Mouse (Mus musculus) adrenal gland (tissue): ENCODE data around the gene Tshz2.
"Not testable (repeated sequence)": the region's sequence is repeated elsewhere in the genome, so short reads cannot be mapped to it uniquely, and the experiment has no call there.

Experiments
- intact Hi-C: fragments of 180-260 bp; cut with DNase I; formaldehyde crosslinking; loops from one replicate; pipeline ENCODE4 v1.15.1; 2025
- long read RNA-seq, 2 experiments: library from polyadenylated mRNA; unstranded; transcript quantifications; one replicate each; pipeline ENCODE4 v2.0.0; 2020; ENCODE audit warnings: borderline replicate concordance in 1 of 2; ENCODE audit not compliant: insufficient replicate concordance in 1 of 2

Tshz2 gene
- long read RNA-seq, experiment 1, partial matches to known transcripts: 0 of 10 reads
- long read RNA-seq, experiment 1, other reads (novel, unspliced or antisense): 8 of 10 reads
- long read RNA-seq, experiment 2, partial matches to known transcripts: 0 of 33 reads
- long read RNA-seq, experiment 2, other reads (novel, unspliced or antisense): 30 of 33 reads

- intact Hi-C loops: no loop called here
These were observed at the start of gene Tshz2 for GRCm38 (mm10) chr2:169632338-169633151. Gene Tshz2, plus strand, starts transcription at chr2:169633013.

GRCm38 (mm10) chr2:169583476-169583875 is 49.3 kb upstream of the Tshz2 start:
- intact Hi-C loops: no loop called here

- intact Hi-C loops: no loop called here
These were observed 47.9 kb upstream of the Tshz2 start for GRCm38 (mm10) chr2:169584745-169585456.

GRCm38 (mm10) chr2:169585631-169586285 is 47.1 kb upstream of the Tshz2 start:
- intact Hi-C loops: no loop called here

- intact Hi-C loops: no loop called here
These were observed 46.1 kb upstream of the Tshz2 start for GRCm38 (mm10) chr2:169586688-169587087.

GRCm38 (mm10) chr2:169587645-169588044 is 45.2 kb upstream of the Tshz2 start, which contains the start of gene Gm11011:
Gene Gm11011, minus strand, starts transcription at chr2:169587745.
- intact Hi-C loops: not testable (repeated sequence)

- intact Hi-C loops: no loop called here
These were observed 43.1 kb upstream of the Tshz2 start for GRCm38 (mm10) chr2:169589697-169590096.

GRCm38 (mm10) chr2:169590412-169590811 is 42.4 kb upstream of the Tshz2 start:
- intact Hi-C loops: no loop called here

- intact Hi-C loops: no loop called here
These were observed 39.1 kb upstream of the Tshz2 start for GRCm38 (mm10) chr2:169593742-169594141.

GRCm38 (mm10) chr2:169597357-169597756 is 35.5 kb upstream of the Tshz2 start:
- intact Hi-C loops: no loop called here

GRCm38 (mm10) chr2:169597971-169598370 is 34.8 kb upstream of the Tshz2 start:
- intact Hi-C loops: no loop called here

- intact Hi-C loops: no loop called here
These were observed 33.2 kb upstream of the Tshz2 start for GRCm38 (mm10) chr2:169599591-169599990.

GRCm38 (mm10) chr2:169600163-169600562 is 32.6 kb upstream of the Tshz2 start:
- intact Hi-C loops: no loop called here

- intact Hi-C loops: no loop called here
These were observed 25.7 kb upstream of the Tshz2 start for GRCm38 (mm10) chr2:169606901-169607678.

- intact Hi-C loops: no loop called here
These were observed 25.0 kb upstream of the Tshz2 start for GRCm38 (mm10) chr2:169607787-169608186.

- intact Hi-C loops: no loop called here
These were observed 22.9 kb upstream of the Tshz2 start for GRCm38 (mm10) chr2:169609956-169610355.

GRCm38 (mm10) chr2:169610882-169611281 is 21.9 kb upstream of the Tshz2 start:
- intact Hi-C loops: no loop called here

GRCm38 (mm10) chr2:169611557-169611956 is 21.3 kb upstream of the Tshz2 start:
- intact Hi-C loops: no loop called here

- intact Hi-C loops: no loop called here
These were observed 18.1 kb upstream of the Tshz2 start for GRCm38 (mm10) chr2:169614683-169615082.

- intact Hi-C loops: no loop called here
These were observed 16.8 kb upstream of the Tshz2 start for GRCm38 (mm10) chr2:169615998-169616397.

GRCm38 (mm10) chr2:169621201-169621710 is 11.6 kb upstream of the Tshz2 start:
- intact Hi-C loops: no loop called here
